Mouse (Mus musculus) heart, postnatal 0 days (tissue): ENCODE data around the gene Dnajc11.

Source experiments
- CTCF ChIP-seq: IDR thresholded peaks from 2 replicates; pipeline ENCODE4 v1.5.1; 2016; ENCODE audit warnings: antibody characterized with exemption, control low read depth, low read depth
- EP300 ChIP-seq: IDR thresholded peaks from 2 replicates; pipeline ENCODE4 v1.6.1; 2016; ENCODE audit warnings: antibody characterized with exemption, low read depth

DNA sequence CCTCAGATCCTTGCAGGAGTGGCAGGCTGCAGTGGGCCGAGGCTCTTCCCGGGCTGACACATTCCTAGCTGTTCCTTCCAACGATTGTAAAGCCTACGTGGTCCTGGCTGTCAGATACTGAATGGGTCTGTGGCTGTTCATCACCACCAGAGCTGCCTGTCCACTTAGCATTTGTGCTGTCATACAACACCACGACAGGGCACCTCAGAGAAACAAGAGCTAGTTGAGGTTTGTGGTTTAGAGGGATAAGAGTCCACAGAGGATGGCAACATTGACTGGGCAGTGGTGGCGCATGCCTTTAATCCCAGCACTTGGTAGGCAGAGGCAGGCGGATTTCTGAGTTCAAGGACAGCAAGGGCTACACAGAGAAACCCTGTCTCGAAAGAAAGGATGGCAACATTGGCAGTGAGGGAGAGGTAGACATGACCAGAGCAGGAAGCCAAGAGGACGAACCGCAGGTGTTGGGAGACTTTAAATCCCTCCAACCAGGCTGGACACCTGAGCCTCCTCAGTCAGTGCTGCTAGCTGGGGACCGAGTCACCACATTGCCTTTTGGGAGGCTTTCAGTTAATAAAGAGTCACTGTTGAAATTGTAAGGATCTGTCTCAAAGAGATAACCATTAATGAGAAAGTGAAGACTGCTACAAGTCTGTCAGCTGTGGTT is 26.5 kb downstream of the Dnajc11 start:
- TF ChIP-seq CTCF (no peak), EP300 (no peak)
